Mouse (Mus musculus): ENCODE measurements around the gene Wdr49.

GRCm38 (mm10) chr3:75269978-75270377 is 212.0 kb downstream of the Wdr49 start, which contains the start of gene Serpini2:
- TF ChIP-seq CTCF (IDR thresholded peaks at IDR 0.05; ENCODE audit: insufficient read depth, low read length) (no peak), POLR2A (IDR thresholded peaks at IDR 0.05; ENCODE audit: borderline replicate concordance, extremely low read depth, low read depth, low read length) (no peak)
